Mouse (Mus musculus) embryonic facial prominence, embryonic 12.5 days (tissue): ENCODE measurements around the gene Bbs9. TPM values are rescaled to one million over a fixed set of nuclear protein-coding genes. Genes with fewer than 3 reads are reported as not detected.
A peak's percentile ranks its signal among the peaks of the same experiment; 100 is the strongest.
"Not testable (repeated sequence)": the region's sequence is repeated elsewhere in the genome, so short reads cannot be mapped to it uniquely, and the experiment has no call there.

Experiments used
- ATAC-seq: fragments of 200-750 bp; cut with Nextera tagmentation; 2 replicates; pipeline ENCODE4 v1.8.0; 2017; ENCODE audit not compliant: insufficient number of reproducible peaks, insufficient read depth, low FRiP score, low TSS enrichment
- H3K27ac ChIP-seq: fragments of 300-500 bp; sonication (generic); 2 replicates; pipeline ENCODE4 v1.5.1; 2016; ENCODE audit warnings: mild to moderate bottlenecking
- H3K27me3 ChIP-seq: fragments of 300-500 bp; sonication (generic); 2 replicates; pipeline ENCODE4 v1.6.1; 2016; ENCODE audit warnings: mild to moderate bottlenecking, moderate library complexity
- H3K36me3 ChIP-seq: fragments of 300-500 bp; sonication (generic); 2 replicates; pipeline ENCODE4 v1.6.1; 2016; ENCODE audit warnings: mild to moderate bottlenecking
- H3K4me1 ChIP-seq: fragments of 300-500 bp; sonication (generic); 2 replicates; pipeline ENCODE4 v1.6.1; 2016
- H3K4me2 ChIP-seq: fragments of 300-500 bp; sonication (generic); replicated peaks from 2 replicates; pipeline ENCODE4 v1.6.1; 2016; ENCODE audit warnings: mild to moderate bottlenecking, moderate library complexity
- H3K4me3 ChIP-seq: fragments of 300-500 bp; sonication (generic); 2 replicates; pipeline ENCODE4 v1.5.1; 2016; ENCODE audit warnings: mild to moderate bottlenecking
- H3K9ac ChIP-seq: fragments of 300-500 bp; sonication (generic); 2 replicates; pipeline ENCODE4 v1.6.1; 2016; ENCODE audit warnings: mild to moderate bottlenecking, moderate library complexity
- H3K9me3 ChIP-seq: fragments of 300-500 bp; sonication (generic); 2 replicates; pipeline ENCODE4 v1.6.1; 2016; ENCODE audit warnings: mild to moderate bottlenecking, moderate library complexity
- WGBS: fragments of 180-500 bp; shearing (Covaris S2); methylation state at CpG from one replicate; pipeline ENCODE4 v1.1.7; 2016; 5-methylcytosine and 5-hydroxymethylcytosine counted together
- polyA plus RNA-seq: library from polyadenylated mRNA; unstranded; fragments of >200 nt; fragmentation: Nextera tagmentation; extraction: Ambion mirVana; gene quantifications from 2 replicates; pipeline ENCODE4 v1.2.1, GENCODE M21; 2016

The Bbs9 gene
- polyA plus RNA-seq, 1 experiment from 2014 or later = 17.3 TPM

DNA sequence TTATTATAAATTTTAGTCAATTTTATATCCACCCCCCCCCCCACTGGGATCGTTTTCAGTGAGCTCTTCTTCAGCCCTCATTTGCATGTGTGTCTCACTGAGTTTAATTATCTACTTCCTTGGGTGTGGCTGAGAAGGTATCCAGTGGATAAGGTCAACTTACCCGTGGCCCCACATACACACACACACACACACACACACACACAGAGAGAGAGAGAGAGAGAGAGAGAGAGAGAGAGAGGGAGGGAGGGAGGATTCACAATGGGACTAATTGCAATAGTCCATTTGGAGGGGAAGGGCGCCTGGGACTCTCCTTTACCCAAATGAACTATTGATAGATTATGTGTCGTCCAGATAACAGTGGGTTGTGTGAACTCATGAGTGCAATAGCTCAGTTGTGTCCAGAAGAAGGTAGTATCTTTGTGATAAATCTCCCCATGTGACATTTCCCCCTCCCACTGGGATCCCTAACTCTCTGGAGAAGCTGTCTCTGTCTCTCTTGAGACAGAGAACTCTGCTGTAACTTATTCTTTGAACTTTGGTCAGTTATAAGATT, 227.4 kb downstream of the Bbs9 start:
- no peak overlapping the region for H3K27ac ChIP-seq
- 88% methylated on average over 4 of the region's 4 CpGs for WGBS
- no peak overlapping the region for H3K4me3 ChIP-seq
- peaks cover 7% of the 10 kb centered on the region; the same call in 1 of the 2 replicates for H3K4me1 ChIP-seq
- H3K36me3 ChIP-seq = no peaks in the 10 kb centered on the region
- no peak overlapping the region for H3K4me2 ChIP-seq
- no peaks in the 10 kb centered on the region for H3K9me3 ChIP-seq
- no peak overlapping the region for H3K9ac ChIP-seq
- ATAC-seq = no peak
- H3K27me3 ChIP-seq = no peaks in the 10 kb centered on the region

DNA sequence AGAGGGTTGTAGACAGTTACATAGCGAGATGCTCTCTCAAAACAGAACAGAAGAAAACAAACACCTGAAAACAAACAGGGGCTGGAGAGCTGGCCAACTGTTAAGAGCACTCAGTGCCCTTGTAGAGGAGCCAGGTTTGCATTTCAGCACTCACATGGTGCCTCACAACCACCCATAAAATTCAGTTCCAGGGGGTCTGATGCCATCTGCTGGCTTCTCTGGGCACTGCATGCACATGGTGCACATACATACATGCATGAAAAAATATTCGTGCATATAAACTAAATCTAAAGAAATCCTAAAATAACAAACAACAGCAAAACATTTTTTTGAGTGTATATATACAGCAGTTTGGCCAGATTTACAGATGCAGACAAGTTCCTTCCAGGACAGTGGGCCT, 228.0 kb downstream of the Bbs9 start:
- no peak overlapping the region for H3K4me2 ChIP-seq
- ATAC-seq = no peak
- WGBS = 90% methylated on average over 2 of the region's 2 CpGs

DNA sequence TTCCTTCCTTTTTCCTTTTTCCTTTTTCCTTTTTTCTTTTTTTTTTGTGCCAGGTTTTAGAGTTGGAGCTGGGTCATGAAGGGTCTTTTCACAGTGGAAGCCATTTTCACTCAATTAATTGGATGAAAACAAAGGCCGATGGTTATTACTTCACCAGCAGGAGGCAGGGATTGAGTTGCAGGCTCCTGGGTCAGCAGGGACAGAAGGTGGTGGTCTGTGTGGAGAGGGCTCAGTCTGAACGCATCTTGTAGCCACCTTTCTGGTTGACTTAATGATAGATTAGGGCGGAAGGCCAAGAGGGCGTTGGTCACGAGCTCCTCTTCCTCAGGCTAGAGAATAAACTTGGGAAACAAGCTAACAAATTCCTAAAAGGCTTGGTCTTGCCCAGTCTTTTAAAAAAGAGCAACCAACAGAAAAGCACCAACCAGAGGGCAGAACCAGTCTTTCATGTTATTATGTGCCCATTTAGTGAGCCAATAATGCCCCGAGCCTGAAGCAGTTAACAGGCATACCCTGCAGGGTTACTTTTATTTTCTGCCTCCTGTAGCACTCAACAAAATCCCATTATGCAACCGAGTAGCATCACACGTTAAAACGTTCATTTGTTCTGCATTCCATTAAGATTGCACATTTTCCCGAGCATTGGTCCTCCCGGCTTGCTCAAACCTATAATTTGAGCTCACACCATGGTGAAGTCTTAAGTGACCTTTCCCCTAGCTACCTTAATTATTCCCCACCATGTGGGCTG, 231.8 kb downstream of the Bbs9 start:
- Histone ChIP-seq H3K4me2 (no peak overlapping the region), H3K9me3 (no peaks in the 10 kb centered on the region), H3K36me3 (no peaks in the 10 kb centered on the region), H3K9ac (no peak overlapping the region), H3K27ac (no peak overlapping the region), H3K4me3 (no peak overlapping the region), H3K4me1 (0 out of 2 replicates have a peak, but pooled peaks cover 5% of the 10 kb centered on the region), H3K27me3 (no peaks in the 10 kb centered on the region)
- no peak for ATAC-seq
- 21% methylated on average over 11 of the region's 11 CpGs for WGBS

More for the DNA sequence above, 228.0 kb downstream of the Bbs9 start:
- no peaks in the 10 kb centered on the region for H3K27me3 ChIP-seq
- no peak overlapping the region for H3K27ac ChIP-seq
- H3K9me3 ChIP-seq = no peaks in the 10 kb centered on the region
- no peaks in the 10 kb centered on the region for H3K36me3 ChIP-seq
- H3K4me1 ChIP-seq = peaks cover 5% of the 10 kb centered on the region; the same call in 1 of the 2 replicates
- no peak overlapping the region for H3K4me3 ChIP-seq
- no peak overlapping the region for H3K9ac ChIP-seq

DNA sequence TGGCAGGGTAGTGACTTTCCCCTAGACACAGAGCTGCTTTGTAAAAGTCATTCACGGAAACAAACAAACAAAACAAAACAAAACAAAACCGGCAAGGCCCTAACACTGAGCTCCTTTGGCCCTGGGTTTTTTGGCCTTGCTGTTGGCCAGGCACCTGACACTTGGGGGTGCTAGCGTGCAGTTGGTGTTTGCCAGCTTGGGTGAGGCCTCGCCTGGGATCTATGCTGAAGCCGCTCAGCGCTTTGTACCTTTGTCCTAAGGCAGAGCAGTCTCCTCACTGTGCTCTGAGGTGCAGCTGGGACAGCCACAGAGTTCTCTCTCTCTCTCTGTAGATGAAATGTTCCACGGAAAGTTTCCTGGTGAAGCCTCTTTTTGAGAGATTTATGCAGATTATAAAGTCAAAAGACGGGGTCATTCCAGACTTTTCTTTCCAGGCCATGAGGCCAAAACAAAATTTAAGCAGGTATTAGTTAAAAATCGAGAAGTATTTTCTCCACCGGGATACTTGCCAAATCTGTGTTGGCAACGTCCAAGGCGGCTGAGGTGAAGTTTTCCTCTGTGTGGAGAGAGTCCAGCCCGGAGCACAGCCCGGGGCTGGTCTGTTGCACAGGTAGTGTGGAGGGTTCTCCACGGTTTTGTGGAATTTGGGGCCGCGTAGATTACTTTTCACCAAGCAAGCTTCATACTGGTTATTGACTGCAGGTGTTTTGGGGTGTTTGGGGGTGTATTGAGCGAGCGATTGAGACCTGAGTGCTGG, 233.6 kb downstream of the Bbs9 start:
- Histone ChIP-seq H3K4me2 (no peak overlapping the region), H3K36me3 (no peaks in the 10 kb centered on the region), H3K27me3 (no peaks in the 10 kb centered on the region), H3K4me3 (no peak overlapping the region), H3K9me3 (no peaks in the 10 kb centered on the region), H3K4me1 (0 out of 2 replicates have a peak, but pooled peaks cover 5% of the 10 kb centered on the region), H3K9ac (no peak overlapping the region), H3K27ac (no peak overlapping the region)
- WGBS = 46% methylated on average over 19 of the region's 19 CpGs
- peak; percentile 68; the same call in 1 of the 2 replicates for ATAC-seq

DNA sequence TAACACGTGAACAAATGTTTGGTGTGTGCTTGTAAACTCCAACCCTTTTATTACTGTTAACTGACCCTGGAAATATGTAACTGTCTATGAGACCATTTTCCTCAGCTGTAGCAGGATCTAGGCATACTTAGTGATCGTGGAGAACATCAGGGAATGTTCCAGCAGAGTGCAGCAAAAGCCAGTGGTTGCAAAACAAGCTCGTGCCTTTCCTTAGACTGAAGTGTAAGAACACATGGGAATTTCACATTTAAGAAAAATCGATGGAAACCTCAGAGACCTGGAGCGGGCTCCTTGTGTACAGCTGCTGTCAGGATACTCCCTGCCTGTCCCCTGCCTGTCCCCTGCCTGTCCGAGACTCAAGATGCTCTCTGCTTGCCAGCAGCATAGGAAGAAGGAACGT, 234.5 kb downstream of the Bbs9 start:
- H3K36me3 ChIP-seq = no peaks in the 10 kb centered on the region
- H3K27me3 ChIP-seq = no peaks in the 10 kb centered on the region
- H3K9ac ChIP-seq = no peak overlapping the region
- no peak overlapping the region for H3K4me3 ChIP-seq
- 75% methylated on average over 7 of the region's 7 CpGs for WGBS
- ATAC-seq = no peak
- no peak overlapping the region for H3K27ac ChIP-seq
- H3K4me1 ChIP-seq = 0 out of 2 replicates have a peak, but pooled peaks cover 5% of the 10 kb centered on the region
- H3K4me2 ChIP-seq = no peak overlapping the region
- H3K9me3 ChIP-seq = no peaks in the 10 kb centered on the region

DNA sequence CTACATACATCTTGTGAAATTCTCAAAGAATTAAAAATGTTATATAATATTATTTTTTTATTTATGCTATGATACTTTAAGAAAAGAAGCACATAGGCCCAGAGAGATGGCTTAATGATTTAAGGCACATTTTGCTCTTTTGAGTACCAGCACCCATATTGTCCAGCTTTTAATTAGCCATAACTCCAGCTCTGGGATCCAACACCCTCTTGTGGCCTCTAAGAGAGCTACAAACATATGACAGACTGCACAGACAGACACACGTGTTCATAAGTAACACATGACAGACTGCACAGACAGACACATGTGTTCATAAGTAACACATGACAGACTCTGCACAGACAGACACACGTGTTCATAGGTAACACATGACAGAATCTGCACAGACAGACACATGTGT, 235.8 kb downstream of the Bbs9 start:
- Histone ChIP-seq H3K4me2 (no peak overlapping the region), H3K4me1 (peaks cover 5% of the 10 kb centered on the region; the same call in 1 of the 2 replicates), H3K27ac (no peak overlapping the region), H3K4me3 (no peak overlapping the region), H3K9ac (no peak overlapping the region), H3K9me3 (no peaks in the 10 kb centered on the region), H3K36me3 (no peaks in the 10 kb centered on the region), H3K27me3 (0 out of 2 replicates have a peak, but pooled peaks cover 3% of the 10 kb centered on the region)
- 86% methylated on average over 2 of the region's 2 CpGs for WGBS
- no peak for ATAC-seq

DNA sequence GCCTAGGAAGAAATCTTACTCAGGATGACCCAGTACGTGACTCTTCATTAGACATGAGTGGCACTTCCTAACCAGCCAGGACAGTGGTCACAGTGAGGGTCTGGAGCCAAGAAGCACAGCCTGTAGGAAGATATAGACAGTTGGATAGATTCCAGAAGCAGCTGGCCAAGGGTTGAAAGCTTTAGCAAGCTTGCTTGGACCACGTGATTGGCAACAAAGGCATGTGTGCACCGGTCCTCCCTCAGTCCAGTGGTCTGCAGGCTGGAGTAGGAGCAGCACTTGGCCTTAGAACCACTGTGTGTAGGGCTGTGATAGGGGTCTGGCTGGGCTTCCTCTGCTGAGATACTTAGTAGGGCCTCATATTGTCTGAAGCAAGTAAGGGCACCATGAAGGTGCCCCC, 237.2 kb downstream of the Bbs9 start:
- Histone ChIP-seq H3K27ac (no peak overlapping the region), H3K27me3 (0 out of 2 replicates have a peak, but pooled peaks cover 3% of the 10 kb centered on the region), H3K9me3 (no peaks in the 10 kb centered on the region), H3K4me1 (no peaks in the 10 kb centered on the region; the same call in 1 of the 2 replicates), H3K4me2 (no peak overlapping the region), H3K9ac (no peak overlapping the region), H3K36me3 (no peaks in the 10 kb centered on the region), H3K4me3 (no peak overlapping the region)
- no peak for ATAC-seq
- 82% methylated on average over 3 of the region's 3 CpGs for WGBS

DNA sequence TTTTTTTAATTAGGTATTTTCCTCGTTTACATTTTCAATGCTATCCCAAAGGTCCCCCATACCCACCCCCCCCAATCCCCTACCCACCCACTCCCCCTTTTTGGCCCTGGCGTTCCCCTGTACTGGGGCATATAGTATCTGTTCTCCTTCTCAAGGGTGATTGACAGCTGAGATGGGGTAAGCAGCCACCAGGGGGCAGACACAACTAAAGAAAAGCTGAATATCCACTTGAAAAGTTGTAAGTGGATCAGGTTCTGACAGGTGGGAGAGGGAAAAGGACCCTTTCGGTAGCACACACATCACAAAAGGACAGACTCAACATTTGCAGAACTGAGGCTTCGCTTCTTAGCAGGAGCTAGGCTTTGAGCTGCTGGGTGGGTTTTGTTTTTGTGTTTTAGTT, 237.8 kb downstream of the Bbs9 start:
- H3K27ac ChIP-seq, H3K4me1 ChIP-seq, H3K9me3 ChIP-seq, ATAC-seq, H3K36me3 ChIP-seq, H3K9ac ChIP-seq, H3K27me3 ChIP-seq, H3K4me2 ChIP-seq, H3K4me3 ChIP-seq: not testable (repeated sequence)
- WGBS = 27% methylated on average over 4 of the region's 4 CpGs

DNA sequence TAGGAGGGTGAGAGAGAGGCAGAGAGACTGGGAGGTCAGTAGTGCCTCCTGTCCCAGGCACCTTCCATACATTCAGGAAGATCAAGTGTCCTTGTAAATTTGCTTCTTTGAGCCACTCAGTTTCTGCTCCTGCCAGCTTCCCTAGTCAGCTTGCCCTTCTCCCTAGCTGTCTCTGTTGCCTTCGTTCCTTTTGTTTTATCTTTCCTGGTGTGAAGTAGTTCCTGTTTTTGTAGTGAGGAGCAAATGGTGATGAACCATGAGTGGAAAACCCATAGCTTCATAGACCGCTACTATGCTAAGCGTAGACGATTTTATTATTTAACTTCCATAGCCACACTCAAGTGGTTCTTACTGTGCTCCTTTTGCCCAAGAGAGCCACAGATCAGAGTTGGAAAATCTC, 242.1 kb downstream of the Bbs9 start:
- H3K36me3 ChIP-seq = no peaks in the 10 kb centered on the region
- H3K4me3 ChIP-seq = no peak overlapping the region
- 0 out of 2 replicates have a peak, but pooled peaks cover 3% of the 10 kb centered on the region for H3K27me3 ChIP-seq
- no peak overlapping the region for H3K9ac ChIP-seq
- H3K4me2 ChIP-seq = no peak overlapping the region
- ATAC-seq = no peak
- WGBS = 88% methylated on average over 4 of the region's 4 CpGs
- no peak overlapping the region for H3K27ac ChIP-seq
- H3K4me1 ChIP-seq = no peaks in the 10 kb centered on the region; the same call in 1 of the 2 replicates
- no peaks in the 10 kb centered on the region for H3K9me3 ChIP-seq

DNA sequence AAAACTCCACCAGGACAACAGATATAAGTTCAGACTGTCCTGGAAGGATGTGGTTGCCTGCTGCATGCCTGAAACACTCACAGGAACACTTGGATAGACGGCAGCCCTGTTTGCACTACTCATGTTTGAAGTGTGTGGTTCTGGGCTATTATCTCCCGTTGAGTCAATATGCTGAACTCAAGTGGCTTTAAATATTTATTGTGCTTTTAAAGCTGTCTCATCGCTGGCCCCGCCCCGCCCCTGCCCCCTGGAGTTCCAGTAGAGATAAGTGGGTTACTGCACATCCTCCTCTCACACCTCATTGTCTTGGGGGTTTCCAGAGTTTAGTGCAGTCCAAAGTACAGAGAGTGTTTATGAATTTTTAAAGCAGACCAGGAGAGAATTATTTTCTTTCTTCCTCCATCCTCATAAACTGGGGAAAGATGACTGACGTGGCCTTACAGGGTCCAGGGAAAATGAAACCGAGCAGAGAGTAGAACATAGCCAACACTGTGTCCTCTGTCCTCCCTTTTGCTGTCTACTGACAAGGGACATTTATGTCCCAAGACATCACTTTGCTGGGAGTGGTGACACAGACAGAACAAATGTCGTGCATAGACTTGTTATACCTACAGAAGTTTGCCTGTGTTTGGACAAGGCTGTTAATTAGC, 242.8 kb downstream of the Bbs9 start:
- no peak overlapping the region for H3K9ac ChIP-seq
- no peaks in the 10 kb centered on the region for H3K36me3 ChIP-seq
- 0 out of 2 replicates have a peak, but pooled peaks cover 3% of the 10 kb centered on the region for H3K27me3 ChIP-seq
- 82% methylated on average over 8 of the region's 8 CpGs for whole genome bisulfite sequencing
- H3K4me2 ChIP-seq = no peak overlapping the region
- H3K4me3 ChIP-seq = no peak overlapping the region
- no peaks in the 10 kb centered on the region; the same call in 1 of the 2 replicates for H3K4me1 ChIP-seq
- H3K27ac ChIP-seq = no peak overlapping the region
- H3K9me3 ChIP-seq = no peaks in the 10 kb centered on the region
- no peak for ATAC-seq

DNA sequence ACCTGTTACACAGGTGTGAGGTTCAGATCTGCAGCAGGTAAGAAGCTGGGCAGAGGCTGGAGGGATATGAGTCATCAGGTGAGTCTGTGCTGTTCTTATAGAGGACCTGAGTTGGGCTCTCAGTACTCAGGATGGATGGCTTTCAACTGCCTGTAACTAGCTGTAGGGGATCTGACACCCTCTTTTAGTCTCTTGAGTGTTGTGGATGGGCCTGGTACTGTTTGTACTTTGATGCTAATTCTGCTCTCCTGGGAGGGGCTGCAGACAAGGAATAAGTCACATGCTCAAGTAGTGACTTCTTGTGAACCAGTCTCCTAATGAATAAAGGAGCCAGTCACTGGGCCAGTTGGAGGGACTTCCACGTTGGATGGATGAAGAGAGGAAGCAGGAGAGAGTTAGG, 257.1 kb downstream of the Bbs9 start:
- no peak overlapping the region for H3K27ac ChIP-seq
- no peak for ATAC-seq
- H3K9ac ChIP-seq = no peak overlapping the region
- no peaks in the 10 kb centered on the region for H3K36me3 ChIP-seq
- WGBS = 62% methylated on average over 1 of the region's 1 CpGs
- H3K4me2 ChIP-seq = no peak overlapping the region
- no peak overlapping the region for H3K4me3 ChIP-seq
- no peaks in the 10 kb centered on the region for H3K27me3 ChIP-seq
- no peaks in the 10 kb centered on the region for H3K4me1 ChIP-seq
- no peaks in the 10 kb centered on the region for H3K9me3 ChIP-seq
